Mouse (Mus musculus) adrenal gland (tissue): Measurements from ENCODE around the gene Apopt1.

Experiments
- intact Hi-C: fragments of 180-260 bp; cut with DNase I; formaldehyde crosslinking; loops from one replicate; pipeline ENCODE4 v1.15.1; 2025

The Apopt1 gene

DNA sequence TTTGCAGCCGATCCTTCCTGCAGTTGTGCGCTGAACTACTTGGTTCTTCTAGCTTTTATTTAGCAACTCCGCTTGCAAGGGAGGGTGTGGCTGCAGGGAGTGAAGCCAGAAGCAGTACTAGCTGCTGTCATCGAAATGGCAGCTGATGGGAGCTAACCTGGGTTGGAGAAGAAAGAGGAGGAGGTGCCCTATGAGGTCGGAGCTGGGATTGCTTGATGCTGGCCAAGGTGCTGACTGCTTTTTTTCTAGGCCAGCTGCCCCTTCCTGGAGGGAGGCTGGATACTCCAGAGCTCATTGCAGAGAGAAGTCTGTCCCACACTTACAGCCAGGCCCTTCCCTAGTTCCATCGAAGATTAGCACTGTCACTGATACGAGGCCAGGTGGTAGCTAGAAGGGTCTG is 34.1 kb upstream of the Apopt1 start:
- intact Hi-C loops = no loop called here

DNA sequence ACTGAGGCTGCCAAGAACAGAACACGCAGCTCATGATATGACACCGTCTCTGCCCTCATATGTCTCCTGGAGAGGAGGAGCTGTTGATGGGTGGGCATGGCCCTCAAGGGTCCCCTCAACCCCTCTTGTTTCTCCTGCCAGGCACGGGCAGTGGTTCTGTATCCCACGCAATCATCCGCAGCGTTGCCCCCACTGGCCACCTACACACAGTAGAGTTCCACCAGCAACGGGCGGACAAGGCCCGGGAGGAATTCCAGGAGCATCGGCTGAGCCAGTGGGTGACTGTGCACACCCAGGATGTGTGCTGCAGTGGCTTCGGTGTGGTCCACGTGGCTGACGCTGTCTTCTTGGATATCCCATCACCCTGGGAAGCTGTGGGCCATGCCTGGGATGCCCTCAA is 32.4 kb upstream of the Apopt1 start:
- intact Hi-C loops = no loop called here

DNA sequence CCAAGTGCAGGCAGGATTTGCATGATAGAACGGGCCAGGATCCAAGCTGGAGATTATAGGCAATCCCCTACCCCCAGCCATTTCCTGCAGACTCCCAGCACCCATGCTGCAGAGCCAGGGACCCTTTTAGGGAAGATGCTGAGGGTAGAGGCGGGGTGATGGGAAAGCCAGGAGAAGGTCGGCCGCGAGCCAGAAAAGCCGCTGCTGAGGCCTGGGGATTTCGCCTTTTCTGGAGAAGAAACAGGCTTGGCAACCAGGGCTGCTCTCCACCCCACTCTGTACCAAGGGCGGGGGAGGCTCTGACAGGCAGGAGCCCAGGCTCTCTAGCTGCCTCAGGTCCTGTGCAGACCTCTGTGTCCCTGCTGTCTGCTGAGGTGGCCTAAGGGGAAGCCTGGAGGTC is 31.8 kb upstream of the Apopt1 start:
- intact Hi-C loops = no loop called here

DNA sequence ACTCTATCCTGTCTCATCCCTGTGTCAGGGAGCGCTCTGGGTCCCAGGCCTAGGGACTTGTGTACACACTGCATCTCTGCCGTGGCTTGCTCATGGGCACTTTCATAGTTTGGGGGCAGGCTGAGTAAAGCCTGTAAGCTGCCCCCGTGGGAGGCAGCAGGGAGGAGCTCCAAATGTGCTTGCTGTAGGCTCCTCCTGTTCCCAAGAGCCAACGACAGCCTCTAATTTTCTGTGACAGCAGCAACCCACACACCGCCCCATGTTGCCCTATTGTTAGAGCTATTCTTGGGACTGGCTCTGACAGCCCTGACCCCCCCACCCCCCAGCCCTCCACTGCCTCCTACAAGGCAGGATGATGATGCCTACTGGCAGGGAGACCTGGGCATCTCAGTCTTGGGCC is 31.1 kb upstream of the Apopt1 start:
- intact Hi-C loops = no loop called here

DNA sequence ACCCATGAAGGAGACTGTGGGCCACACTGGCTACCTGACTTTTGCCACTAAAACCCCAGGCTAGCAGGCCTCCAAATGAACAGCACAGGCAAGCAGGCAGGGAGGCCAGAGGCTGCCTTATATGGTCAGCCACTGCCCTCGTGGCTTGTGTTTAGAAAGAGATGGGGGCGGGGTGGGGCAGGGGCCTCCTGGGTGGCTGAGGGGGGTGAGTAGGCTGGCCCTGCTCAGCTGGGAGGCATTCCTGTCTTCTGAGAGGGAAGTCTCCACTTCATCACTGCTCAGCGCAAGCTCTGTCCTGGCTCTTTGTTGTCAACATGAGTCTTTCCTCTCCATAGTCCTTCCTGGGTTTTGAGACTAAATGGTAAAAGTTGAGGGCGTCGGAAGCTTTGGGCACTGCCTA is 30.3 kb upstream of the Apopt1 start:
- intact Hi-C loops = no loop called here

DNA sequence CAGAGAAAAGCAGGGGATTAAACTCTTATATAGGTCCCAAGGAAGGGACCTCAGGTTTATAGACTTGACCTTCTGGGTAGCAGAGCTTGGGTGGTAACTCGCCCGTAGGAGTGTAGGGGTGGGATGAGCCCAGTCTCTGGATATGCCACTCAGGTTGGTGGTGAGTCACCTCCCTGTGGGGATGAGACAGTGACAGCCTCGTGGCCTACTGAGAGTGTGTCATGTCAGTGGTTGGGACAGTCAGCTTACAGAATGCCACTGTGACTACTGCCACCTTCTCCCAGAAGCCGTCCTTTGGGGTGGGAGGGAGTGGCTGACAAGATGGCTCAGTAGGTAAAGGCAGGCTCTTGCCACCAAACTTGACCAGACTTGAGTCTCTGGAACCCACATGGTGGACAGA is 26.7 kb upstream of the Apopt1 start:
- intact Hi-C loops = no loop called here

DNA sequence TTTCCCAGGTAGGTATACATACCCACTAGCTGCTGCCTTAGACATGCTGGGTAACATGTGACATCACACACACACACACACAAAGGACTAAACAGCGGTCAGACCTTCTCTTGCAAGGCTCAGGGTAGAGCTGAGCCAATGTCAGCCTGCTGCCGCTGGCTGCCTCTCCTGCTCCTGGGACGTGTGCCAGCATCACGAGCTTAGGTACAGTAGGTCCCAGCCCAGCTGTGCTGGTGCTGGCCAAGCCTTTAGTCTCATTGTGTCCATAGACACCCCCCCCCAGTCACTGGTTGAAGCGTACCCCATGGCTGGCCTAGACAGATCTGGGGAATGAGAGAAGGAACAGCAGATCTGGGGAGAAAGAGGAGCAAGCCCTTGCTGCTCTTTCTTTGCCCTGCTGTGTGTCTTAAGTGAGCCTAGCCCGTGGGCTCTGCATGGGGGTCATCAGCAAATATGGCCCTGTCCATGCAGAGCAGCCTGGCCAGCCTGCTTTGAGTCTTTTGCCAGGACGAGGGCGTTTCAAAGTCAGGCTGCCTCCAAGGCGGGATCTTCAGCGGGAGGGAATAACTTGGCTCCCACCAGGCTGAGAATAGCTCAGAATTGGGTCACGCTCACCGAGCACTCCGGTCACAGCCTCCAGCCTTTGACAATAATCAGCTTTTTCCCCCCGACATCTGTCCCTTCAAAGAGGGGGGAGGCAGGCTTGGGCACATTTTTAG is 25.6 kb upstream of the Apopt1 start:
- intact Hi-C loops = no loop called here

DNA sequence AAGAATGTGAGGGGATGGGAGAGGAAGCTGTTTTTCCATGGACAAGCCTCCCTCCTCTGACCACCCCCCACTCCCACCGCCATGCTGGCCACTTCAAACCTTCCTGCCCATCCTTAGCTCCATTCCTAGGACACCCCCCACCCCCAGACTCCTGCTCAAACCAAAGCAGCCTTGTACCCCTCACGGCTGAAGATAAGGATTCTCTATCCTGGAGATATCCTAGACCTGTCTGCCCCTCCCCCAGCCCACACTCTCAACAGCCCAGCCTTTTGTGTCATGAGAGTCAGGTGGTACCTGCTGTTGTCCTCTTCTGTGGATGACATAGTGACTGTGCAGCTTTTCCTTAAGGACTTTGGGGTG is 25.0 kb upstream of the Apopt1 start:
- intact Hi-C loops = no loop called here

DNA sequence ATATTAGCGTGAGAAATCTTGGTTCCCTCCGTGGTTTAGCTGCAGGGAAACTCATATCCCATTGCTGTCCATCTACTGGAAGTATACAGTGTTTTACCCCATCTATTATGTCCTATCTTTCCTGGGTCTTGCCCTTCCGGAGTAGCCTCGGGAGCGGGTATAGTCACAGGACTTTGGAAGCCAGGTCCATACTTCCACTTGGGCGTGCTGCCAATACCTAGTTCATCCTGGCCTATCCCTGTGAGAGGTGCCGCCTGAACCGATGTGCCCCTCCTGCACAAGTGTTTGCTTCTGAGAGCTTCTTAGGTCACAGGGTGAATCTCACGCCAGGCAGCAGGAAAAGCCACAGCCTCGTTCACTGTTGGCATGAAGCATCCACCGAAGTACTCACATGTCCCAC is 23.6 kb upstream of the Apopt1 start:
- intact Hi-C loops = no loop called here

DNA sequence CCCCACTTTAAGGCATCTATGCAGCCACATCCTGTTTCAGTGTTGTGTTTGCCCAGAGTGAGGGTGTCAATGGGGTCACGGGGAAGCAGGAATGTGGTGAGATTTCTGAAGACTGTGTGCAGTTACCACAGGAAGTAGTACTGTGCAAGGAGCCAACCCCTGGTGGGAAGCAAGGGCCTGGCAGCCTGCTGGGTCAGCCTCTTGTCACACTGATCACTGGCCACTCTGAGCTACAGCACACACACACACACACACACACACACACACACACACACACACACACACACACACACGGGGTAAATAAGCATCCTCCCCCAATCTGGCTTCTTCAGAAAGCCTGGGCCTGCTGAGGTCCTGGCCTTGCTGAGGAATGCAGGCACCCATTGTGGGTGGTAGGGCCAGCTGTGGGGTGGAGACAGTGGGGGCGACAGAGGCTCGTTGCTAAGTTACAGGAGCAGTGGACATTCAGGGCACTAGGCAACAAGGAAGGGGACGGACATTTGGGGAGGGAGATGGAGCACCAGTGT is 21.7 kb upstream of the Apopt1 start:
- intact Hi-C loops = no loop called here

DNA sequence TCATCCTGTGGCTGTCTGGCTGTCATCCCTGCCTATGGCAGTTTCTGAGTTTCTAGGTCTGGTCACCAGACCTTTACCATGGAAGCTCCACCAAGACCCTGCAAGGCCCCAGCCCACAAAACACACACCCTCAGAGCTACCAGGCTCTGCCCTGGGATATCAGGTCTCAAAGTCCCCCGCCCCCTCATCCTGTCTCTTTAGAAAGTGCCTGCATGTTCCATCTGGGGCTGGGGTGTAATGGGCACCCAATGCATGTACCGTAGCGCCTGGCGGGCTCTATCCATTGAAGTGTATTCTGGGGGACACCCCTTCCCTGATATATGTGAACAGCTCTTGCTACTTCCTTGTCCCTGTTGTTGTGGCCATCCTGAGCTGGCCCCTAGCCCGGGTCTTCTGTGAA is 20.2 kb upstream of the Apopt1 start:
- intact Hi-C loops = no loop called here

DNA sequence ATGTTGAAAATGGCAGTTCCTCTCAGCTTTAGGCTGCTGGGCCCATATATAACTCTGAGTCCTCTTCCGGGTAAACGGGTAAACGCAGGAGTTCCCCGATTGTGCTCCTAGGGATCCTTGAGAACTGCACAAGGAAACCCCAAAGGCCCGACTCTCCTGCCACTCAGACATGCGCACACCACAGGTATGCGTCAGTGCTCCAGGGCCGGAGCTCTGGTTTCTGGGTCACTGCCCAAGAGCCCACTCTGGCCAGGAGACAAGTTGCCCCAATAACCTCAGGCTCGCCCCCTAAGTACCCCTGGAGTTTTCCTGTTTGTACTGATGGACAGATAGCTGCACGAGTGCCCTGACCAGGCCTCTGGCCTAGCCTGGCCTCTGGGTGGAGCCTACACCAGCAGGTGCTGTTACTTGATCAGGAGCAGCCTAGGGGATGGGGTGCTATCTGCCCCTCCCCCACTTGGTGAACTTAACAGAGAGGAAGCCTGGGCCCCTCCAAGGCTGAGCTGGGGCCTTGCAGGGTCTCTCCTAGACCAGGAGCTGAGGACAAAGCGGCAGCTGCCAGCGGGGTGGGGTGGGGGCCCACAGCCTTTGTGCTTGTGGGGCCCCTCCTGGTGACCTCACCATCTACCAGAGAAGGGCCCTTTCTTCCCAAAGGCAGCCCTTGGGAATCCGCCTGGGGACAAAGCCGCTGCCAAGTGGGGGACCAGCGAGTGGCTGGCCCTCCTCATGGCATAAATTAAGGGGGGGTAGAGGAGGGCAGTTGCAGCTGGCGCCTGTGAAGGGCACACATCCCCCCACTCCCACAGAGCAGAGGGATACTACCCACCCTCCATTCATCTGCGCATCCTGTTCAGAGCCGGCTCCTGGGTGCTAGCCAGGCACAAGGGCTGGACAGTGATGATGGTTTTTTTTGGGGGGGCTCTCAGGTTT is 19.5 kb upstream of the Apopt1 start:
- intact Hi-C loops = no loop called here

DNA sequence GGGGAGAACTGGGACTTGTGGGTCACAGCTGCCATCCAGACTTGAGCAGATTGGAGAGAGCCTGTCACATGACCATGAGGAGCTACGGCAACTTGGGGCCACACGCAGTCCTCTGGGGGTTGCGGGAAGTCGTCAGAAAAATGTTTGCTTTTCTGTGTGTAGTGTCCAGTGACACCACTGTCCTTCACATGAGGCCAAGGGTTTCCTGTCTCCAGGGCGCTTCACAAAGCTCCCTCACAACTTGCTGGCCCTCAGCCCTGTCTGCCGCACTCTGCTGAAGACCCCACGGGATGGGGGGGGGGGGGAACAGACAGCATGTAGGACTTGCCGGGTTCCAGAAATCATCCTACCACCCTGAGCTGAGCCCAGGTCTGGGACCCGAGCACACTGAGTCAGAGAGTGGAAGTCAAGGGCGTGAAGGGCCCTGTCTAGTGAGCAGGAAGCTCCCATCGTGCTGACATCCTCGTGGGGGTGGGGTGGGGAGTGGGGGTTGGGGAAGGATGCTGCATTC is 18.7 kb upstream of the Apopt1 start:
- intact Hi-C loops = no loop called here

DNA sequence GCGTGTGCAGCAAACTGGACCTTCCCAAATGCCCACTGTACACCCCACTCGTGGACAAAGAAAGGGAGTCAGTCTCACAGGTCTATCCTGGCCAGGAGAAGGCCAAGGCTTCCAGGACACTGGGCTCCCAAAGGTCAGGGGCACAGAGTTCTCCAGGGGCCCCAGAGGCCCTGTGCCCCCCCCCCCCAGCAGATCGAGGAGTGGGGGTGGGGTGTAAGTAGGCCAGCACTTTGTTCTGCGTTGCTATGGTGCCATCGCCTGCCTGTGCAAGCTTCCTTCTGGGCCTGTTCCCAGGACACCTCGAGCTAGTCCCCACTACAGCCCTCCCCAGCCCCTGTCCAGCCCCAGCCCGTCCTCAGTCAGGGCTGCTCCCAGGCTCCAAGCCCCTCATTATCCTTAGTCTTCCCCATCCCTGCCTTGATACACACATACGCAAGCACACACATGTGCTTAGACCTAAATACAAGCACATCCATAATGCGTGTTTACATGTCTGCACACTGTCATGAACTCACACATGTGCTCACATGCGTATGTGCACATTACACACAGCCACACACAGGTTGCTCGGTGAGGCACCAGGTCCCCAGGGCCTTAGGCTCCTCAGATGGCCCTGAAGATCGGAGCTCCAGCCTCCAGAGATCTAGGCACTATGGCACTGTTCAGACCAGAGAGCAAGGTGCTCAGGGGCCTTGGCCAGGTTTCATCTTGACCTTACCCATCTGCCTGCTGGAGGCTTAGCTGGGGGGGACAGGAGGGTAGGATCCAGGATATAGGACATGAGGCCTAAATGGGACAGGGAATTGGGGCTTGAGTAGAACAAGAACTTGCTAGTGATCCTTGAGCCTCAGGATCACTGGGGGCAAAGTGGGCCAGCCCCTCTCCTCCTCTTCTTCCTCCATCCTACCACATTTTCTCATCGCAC is 17.9 kb upstream of the Apopt1 start:
- intact Hi-C loops = no loop called here

DNA sequence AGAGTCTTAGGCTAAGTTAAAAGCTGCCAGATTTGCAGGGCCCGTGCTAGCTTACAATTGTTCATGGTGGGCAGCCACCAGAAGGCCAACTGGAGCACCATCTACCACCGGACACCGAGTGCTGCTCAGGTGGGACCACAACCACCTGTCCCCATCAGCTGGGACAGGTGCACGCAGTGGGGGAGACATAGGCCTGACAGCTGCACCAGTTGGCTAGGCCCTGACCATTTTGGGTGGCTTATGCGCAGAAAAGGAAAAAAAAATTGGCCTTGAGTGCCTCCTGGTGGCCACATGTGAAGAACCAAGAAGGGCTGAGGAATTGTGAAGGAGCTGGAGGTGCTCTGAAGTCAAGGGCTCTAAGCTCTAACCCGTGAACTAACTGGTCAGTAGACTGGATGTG is 16.8 kb upstream of the Apopt1 start:
- intact Hi-C loops = loop anchor here (2.0 kb wide), 1 partner anchor 27 kb away; no protein-coding TSS in a partner anchor

DNA sequence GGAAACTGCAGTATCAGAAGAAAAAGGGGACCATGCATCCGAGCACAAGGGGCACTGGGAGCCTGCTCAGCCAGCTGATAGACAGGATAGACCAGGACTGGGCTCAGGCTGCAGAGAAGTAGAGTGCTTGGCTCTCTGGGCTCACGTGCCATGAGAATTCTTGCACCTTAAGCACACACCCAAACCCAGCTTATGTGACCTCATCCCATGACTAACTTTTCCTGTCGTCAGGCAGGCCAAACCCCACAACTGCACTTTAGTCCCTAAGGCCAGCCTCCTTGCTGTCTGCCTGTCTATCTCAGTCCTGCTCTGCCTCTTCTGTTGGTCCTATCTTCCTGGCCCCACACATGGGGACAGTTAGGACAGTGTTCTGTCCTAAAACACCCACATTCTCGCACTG is 15.4 kb upstream of the Apopt1 start:
- intact Hi-C loops = loop anchor here (2.0 kb wide), 1 partner anchor 29 kb away; no protein-coding TSS in a partner anchor

DNA sequence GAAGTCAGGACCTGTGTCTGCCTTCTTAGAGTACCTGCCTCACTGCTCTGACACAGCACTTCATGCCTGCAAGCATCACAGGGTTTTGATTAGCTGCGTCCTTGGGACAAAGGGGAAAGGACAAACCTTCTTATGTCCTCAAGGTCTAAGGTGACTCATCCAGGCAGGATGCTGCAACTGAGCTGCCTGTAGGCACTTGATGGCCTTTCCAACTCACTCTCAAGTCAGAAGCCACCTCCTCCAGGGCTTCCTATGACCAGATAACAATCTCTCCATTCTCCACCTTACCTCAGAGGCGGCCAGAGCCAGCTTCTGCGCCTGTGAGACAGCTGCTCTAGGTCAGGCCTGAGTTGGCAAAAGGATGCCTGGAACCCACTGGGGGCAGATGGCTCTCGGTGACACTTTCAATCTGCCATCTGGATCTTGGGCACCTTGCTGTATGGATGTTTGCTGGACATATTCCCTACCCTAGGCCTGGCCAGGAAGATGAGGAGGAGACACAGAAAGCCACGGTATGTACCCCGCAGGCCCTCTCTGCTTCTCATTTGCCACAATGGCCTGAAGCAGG is 14.6 kb upstream of the Apopt1 start:
- intact Hi-C loops = no loop called here

DNA sequence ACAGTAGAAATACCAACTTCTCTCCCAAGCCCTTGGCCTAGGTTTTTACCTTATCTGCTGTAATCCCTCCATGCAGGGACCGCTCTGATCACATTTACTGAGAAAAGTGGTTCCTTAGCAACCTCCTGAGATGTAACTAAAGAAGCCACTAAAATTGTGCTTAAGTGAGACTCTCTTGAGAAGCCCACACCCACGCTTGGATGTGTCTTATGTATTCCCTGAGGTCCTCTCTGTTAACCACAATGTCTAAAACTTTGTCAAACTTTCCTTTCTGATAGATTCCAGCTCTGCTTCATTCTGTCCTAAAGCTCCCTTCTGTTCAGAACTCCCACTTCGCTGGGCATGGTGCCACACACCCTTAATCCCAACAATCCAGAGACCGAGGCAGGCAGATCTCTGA is 13.5 kb upstream of the Apopt1 start:
- intact Hi-C loops = no loop called here

DNA sequence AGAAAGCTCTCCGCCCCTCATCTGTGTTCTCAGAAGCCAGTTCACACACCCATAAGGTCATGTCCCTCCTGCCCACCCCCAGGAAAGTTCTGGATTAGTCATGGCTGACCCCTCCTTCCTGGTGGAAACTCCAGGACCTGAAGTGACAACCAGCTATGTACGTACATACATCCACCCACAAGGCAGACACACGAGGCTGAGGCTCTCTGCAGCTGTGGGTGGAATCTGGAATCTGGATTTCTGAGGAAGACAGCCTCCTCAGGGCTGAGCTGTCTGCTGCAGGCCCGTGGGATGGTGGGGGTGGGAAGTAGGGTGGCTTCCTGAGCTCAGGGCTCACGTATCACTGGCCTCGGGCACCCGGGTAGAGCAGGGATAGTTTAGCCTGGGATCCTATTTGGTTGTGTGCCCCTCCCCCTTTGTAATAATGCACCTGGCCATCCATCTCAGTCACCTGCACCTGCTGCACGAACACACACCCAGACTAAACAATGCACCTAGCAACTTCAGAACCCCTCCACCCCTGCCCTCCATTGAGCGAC is 12.1 kb upstream of the Apopt1 start:
- intact Hi-C loops = no loop called here

DNA sequence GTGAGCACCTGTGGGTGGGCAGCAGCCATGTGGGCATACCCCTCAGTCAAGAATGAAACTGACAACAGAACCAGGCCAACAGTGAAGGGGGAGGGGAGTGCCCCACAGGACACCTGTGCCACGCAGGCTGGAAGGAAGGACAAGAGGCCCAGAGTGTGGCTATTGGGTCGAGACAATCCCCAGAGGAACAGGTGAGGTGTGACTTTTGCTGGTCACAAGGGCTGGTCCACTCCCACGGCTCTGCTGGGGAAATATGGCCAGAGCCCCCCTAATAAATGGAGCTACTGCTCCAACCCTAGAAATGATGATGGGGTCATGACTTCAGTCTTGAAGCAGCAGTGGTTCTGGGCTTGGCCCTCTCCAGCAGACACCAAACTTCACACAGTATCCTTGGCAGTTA is 9.8 kb upstream of the Apopt1 start:
- intact Hi-C loops = no loop called here

DNA sequence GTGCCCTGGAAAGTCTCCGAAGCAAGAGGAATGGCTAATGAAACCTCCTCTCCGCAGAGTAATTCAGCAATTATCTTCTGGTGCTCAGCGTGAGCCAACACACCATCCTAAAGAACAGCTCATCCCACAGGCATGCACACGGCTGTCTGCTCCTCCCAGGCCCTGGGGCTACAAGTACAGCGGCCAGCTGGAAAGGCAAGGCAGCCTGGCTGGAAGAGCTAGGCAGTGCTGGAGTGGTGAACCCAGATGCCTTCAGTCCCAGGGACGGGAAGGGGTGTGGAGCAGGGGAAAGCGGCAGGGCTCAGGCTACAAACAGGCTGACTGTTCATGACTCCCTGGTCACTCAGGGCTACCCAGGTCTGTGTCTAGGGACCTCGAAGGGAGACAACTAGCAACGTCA is 8.5 kb upstream of the Apopt1 start:
- intact Hi-C loops = no loop called here
